8 mouse cellular contexts compared by ENCODE assay signal in genomic region chr3:135212658-135213350, GRCm38 (mm10). TPM values are rescaled to one million over a fixed set of nuclear protein-coding genes. Genes with fewer than 3 reads are reported as not detected.
DNase-seq lines count a peak whose midpoint lies in the region; ATAC-seq and TF ChIP-seq lines count a peak whose summit lies in the region.

No protein-coding gene starts in this region.

- TF ChIP-seq CTCF in spleen, adult 2 months (IDR thresholded peaks at IDR 0.05; ENCODE audit: extremely low read depth, insufficient read depth, insufficient read length, insufficient replicate concordance), result no peak
- no peak for TF ChIP-seq CTCF in intestine, postnatal 0 days (IDR thresholded peaks at IDR 0.05; ENCODE audit: low read depth)

- H3K36me3 ChIP-seq in spleen, adult 2 months (ENCODE audit: control insufficient read depth, insufficient read depth, low read length), result no peaks in the 10 kb centered on the region; the same call in 1 of the 2 replicates
- H3K36me3 ChIP-seq in intestine, postnatal 0 days (ENCODE audit: control insufficient read depth, insufficient read depth), result peaks cover 13% of the 10 kb centered on the region; the same call in 1 of the 2 replicates

- peak overlapping the region; percentile 52 for H3K9ac ChIP-seq in intestine, postnatal 0 days (ENCODE audit: low read depth, low read length)

- no peaks in the 10 kb centered on the region for H3K9me3 ChIP-seq in intestine, postnatal 0 days (ENCODE audit: control insufficient read depth)

- H3K4me3 ChIP-seq in spleen, adult 2 months (ENCODE audit: extremely low read depth, insufficient read depth, insufficient read length), result peak overlapping the region; percentile 94
- peak overlapping the region; percentile 88 for H3K4me3 ChIP-seq in intestine, postnatal 0 days (ENCODE audit: low read depth, low read length)

- H3K27me3 ChIP-seq in spleen, adult 2 months (ENCODE audit: control insufficient read depth, insufficient read depth, low read length), result no peaks in the 10 kb centered on the region
- H3K27me3 ChIP-seq in intestine, postnatal 0 days (replicated peaks; ENCODE audit: control insufficient read depth, insufficient read depth, low read length), result no peaks in the 10 kb centered on the region

- TF ChIP-seq POLR2A in spleen, adult 2 months (IDR thresholded peaks at IDR 0.05; ENCODE audit: low read depth, low read length), result no peak

- no peak for ATAC-seq in CD4-positive, CD25-positive, alpha-beta regulatory T cell, adult 4 months
- peak; percentile 61 for ATAC-seq in intestine, postnatal 0 days

- DNase-seq in CD4-positive, CD25-positive, alpha-beta regulatory T cell, adult 2 months (ENCODE audit: low read depth, low spot score), result peak; percentile 13
- no peak for DNase-seq in spleen, adult 2 months (ENCODE audit: low read depth in 1 of 2, low spot score in 2 of 2)
- no peak for DNase-seq in spleen, postnatal 14 days (ENCODE audit: low spot score in 2 of 2)
- DNase-seq in naive thymus-derived CD4-positive, alpha-beta T cell, adult 2 months (ENCODE audit: low read depth), result peak; percentile 21
- no peak for DNase-seq in layer of hippocampus, postnatal 36 days
- no peak for DNase-seq in right cerebral cortex, postnatal 25 days

- H3K4me2 ChIP-seq in intestine, postnatal 0 days (replicated peaks; ENCODE audit: low read depth), result peak overlapping the region; percentile 76

- peaks cover 3% of the 10 kb centered on the region; the same call in 1 of the 2 replicates for H3K4me1 ChIP-seq in spleen, adult 2 months (ENCODE audit: control insufficient read depth, insufficient read depth, insufficient read length)
- peaks cover 4% of the 10 kb centered on the region; the same call in 1 of the 2 replicates for H3K4me1 ChIP-seq in intestine, postnatal 0 days (replicated peaks; ENCODE audit: control insufficient read depth, insufficient read depth, low read length)

- no peak overlapping the region for H3K27ac ChIP-seq in spleen, adult 2 months (ENCODE audit: insufficient read depth, low read length)
- no peak overlapping the region for H3K27ac ChIP-seq in intestine, postnatal 0 days (ENCODE audit: low read depth, low read length)

- WGBS in spleen, adult 2 months, result under 1% methylated on average over 26 of the region's 26 CpGs
- WGBS in intestine, postnatal 0 days, result under 1% methylated on average over 26 of the region's 26 CpGs

RNA-seq across cellular contexts. Expression of gene Cenpe, which starts 0.5 kb away (rescaled TPM):
- 1 to 10 TPM; 2.4 to 3.8 TPM for polyA plus RNA-seq in CD4-positive, CD25-positive, alpha-beta regulatory T cell, adult 4 months (2017; shearing (Covaris generic))
- 1.2 and 2.2 TPM in 2 replicates for polyA plus RNA-seq in spleen, adult 2 months (2012; rRNA removed)
- 5.4 and 5.6 TPM in 2 replicates for polyA plus RNA-seq in intestine, postnatal 0 days (2015; fragmentation: Nextera tagmentation; extraction: Ambion mirVana)
- 1 to 10 TPM; 2.2 to 2.3 TPM for total RNA-seq in layer of hippocampus, postnatal 36 days (2021)

Comparison
In these comparisons a context has a peak if more than half of its experiments do, and no peak if none do; other contexts are left out.
1. DNase-seq: peak in CD4-positive, CD25-positive, alpha-beta regulatory T cell, adult 2 months (single experiment) and naive thymus-derived CD4-positive, alpha-beta T cell, adult 2 months (single experiment); none in spleen, adult 2 months (0 of 2), spleen, postnatal 14 days (0 of 2), layer of hippocampus, postnatal 36 days (0 of 2) and right cerebral cortex, postnatal 25 days (single experiment).